Mouse (Mus musculus) embryonic stem cell, embryonic (primary cell): ENCODE measurements around the gene Abca9.

ENCODE experiments used
- CTCF ChIA-PET, 4 experiments: fragments of 300-600 bp in 2 of 4; fragments of 350-600 bp in 2 of 4; sonication (Branson Sonifier 250); formaldehyde crosslinking; loops; one replicate each; lab custom pipeline; 2022; ENCODE audit warnings: inconsistent platforms in 2 of 4; lab: Charles Lee
- POLR2A ChIA-PET, 4 experiments: fragments of 300-600 bp in 2 of 4; fragments of 350-600 bp in 2 of 4; sonication (Branson Sonifier 250); formaldehyde crosslinking; loops; one replicate each; lab custom pipeline; 2022; ENCODE audit warnings: antibody characterized with exemption in 4 of 4, inconsistent platforms in 1 of 4; lab: Charles Lee

Abca9 gene

DNA sequence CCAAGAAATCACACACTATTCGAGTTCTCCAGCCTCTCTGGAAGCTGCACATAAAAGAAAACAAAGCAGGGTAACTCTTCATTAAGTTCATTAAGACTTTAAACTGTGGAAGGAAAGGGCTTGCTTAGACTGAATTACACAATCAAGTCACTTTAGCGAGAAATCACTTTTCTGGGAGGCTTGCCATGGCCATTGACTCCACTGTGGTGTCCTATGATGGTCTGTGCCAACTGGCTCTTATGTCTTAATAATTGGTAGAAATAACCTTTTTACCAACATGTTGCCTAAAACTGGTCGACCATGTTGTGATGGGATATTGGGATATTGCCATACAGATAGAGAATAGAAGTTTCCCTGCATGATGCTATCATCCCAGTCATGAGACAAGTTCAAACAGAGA is 73.8 kb downstream of the Abca9 start:
- ChIA-PET POLR2A (no interaction called here), CTCF (no interaction called here)

DNA sequence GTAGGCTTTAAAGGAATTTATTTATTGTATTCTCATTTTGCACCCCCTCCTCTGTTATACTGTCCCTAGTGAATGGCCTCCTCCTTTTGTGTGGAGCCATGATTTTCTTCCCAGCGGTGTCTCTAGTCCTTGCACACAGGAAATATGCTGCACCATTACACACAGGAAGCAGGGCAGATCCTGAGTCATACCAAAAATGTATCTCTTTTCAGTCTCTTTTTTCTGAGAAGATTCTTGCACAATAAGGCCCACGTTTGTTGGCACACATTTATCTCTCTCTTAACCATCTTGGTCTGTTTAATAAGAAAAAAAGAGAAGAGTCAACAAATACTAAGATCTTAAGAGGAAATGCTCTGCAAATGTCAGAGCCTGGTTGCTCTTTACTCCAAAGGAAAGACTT is 76.7 kb downstream of the Abca9 start:
- ChIA-PET CTCF (no interaction called here), POLR2A (no interaction called here)

DNA sequence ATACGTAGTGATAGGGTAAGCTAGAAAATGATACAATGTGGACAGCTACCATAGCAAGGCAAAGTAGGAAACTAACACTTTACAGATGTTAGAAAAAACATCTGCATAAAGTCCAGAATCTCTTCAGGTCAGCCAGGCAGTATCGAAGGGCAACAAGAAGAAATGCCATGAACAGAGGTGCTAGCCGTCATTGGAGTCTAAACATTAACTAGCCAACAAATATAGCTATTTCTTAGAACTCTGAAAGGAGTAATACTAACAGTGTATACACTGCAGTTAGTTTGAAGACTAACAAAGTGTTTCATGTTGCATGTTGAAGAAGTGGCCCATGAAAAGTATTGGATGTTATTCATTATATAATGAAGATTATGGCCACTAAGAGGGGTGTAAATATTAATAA is 95.8 kb downstream of the Abca9 start:
- ChIA-PET CTCF (no interaction called here), POLR2A (no interaction called here)

DNA sequence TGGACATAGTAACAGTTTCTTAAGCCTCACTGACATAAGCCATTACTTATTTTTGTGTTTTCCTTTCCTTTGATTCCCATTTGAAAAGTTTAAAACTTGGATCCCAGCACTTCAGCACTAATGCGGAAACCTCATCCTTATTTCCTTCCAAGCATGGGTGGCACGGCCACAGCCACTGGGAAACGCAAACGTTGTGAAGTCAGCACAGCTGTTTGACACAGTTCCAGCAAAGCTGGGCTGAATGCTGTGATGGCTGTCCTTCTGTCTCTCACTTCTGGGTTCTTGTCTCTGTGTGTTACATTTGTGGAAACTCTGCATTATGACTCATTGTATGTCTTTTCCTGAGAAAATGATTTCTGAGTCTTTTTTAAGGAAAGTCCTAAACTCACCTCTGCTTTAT is 107.0 kb downstream of the Abca9 start:
- ChIA-PET CTCF (no interaction called here), POLR2A (no interaction called here)

DNA sequence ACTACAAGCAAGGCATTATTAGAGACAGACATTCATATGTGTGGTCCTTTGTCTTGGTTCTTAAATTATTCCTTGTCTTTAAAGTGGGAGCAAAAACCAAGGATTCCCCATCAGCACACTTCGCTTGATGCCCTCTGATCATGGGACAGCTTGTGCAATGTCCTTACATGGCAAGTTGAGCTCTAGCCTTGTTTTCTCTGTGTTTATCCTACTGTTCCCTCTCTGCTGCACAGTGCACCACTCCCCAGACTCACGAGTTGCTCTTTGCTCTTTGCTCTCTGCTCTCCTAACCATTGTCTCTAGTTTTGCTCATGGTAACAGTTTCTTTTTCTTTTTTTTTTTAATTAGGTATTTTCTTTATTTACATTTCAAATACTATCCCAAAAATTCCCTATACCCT is 107.9 kb downstream of the Abca9 start:
- ChIA-PET POLR2A (no interaction called here), CTCF (no interaction called here)

DNA sequence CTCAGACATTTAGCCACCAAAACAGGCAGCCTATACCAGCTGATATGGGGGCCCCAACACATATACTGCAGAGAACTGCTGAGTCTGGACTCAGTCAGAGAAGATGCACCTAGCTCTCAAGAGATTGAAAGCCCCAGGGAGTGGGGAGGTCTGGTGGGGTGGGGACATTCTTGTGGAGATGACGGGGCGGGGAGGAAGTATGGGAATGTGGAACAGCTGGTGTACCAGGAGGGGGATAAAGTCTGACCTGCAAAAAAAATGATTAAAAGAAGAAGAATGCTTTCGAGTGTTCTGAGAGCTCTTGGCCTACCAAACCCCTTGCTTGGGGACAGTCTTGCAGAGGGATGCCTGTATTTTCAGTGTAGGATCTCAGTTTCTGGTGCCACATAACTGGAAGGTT is 114.3 kb downstream of the Abca9 start:
- ChIA-PET CTCF (interaction anchor here in 1 of 4 experiments (0.6 kb wide), 1 partner anchor 8 kb away, joined by 4 read pairs; no protein-coding TSS in a partner anchor), POLR2A (no interaction called here)
